Mouse (Mus musculus): Measurements from ENCODE around the gene Capzb. TPM values are rescaled to one million over a fixed set of nuclear protein-coding genes. Genes with fewer than 3 reads are reported as not detected.

Capzb gene
- polyA plus RNA-seq, 1 experiment from 2014 or later = 307 TPM

- H3K36me3 ChIP-seq (ENCODE audit: control insufficient read depth, insufficient read depth, low read length) = no peaks in the 10 kb centered on the region; the same call in none of the 2 replicates
- peak overlapping the region; percentile 16; the same call in 1 of the 2 replicates for H3K27ac ChIP-seq (replicated peaks; ENCODE audit: low read depth, low read length)
- peaks cover 37% of the 10 kb centered on the region for H3K4me1 ChIP-seq (ENCODE audit: control insufficient read depth, insufficient read depth, low read length)
- no peak overlapping the region for H3K4me2 ChIP-seq (ENCODE audit: low read depth, severe bottlenecking)
- H3K4me3 ChIP-seq (ENCODE audit: low read depth, low read length) = no peak overlapping the region
- 61% methylated on average over 8 of the region's 8 CpGs for WGBS
- H3K27me3 ChIP-seq (ENCODE audit: control insufficient read depth, insufficient read depth, low read length) = no peaks in the 10 kb centered on the region
- DNase-seq (ENCODE audit: low spot score) (no peak), ATAC-seq (ENCODE audit: insufficient number of reproducible peaks, low FRiP score, low TSS enrichment, low read depth) (no peak)
- no peaks in the 10 kb centered on the region for H3K9me3 ChIP-seq (ENCODE audit: control insufficient read depth, low read length)
- H3K9ac ChIP-seq (ENCODE audit: low read length) = no peak overlapping the region
Measured at GRCm38 (mm10) chr4:139231163-139231562, 38.5 kb downstream of the Capzb start.

- Histone ChIP-seq H3K9me3 (ENCODE audit: control insufficient read depth, low read length) (no peaks in the 10 kb centered on the region), H3K27ac (replicated peaks; ENCODE audit: low read depth, low read length) (no peak overlapping the region), H3K4me2 (ENCODE audit: low read depth, severe bottlenecking) (no peak overlapping the region), H3K4me3 (ENCODE audit: low read depth, low read length) (no peak overlapping the region), H3K27me3 (ENCODE audit: control insufficient read depth, insufficient read depth, low read length) (no peaks in the 10 kb centered on the region), H3K4me1 (ENCODE audit: control insufficient read depth, insufficient read depth, low read length) (peaks cover 37% of the 10 kb centered on the region), H3K36me3 (ENCODE audit: control insufficient read depth, insufficient read depth, low read length) (no peaks in the 10 kb centered on the region; the same call in none of the 2 replicates), H3K9ac (ENCODE audit: low read length) (no peak overlapping the region)
- ATAC-seq (ENCODE audit: insufficient number of reproducible peaks, low FRiP score, low TSS enrichment, low read depth) (no peak), DNase-seq (ENCODE audit: low spot score) (peak; percentile 61)
- 67% methylated on average over 6 of the region's 6 CpGs for WGBS
Measured at GRCm38 (mm10) chr4:139232479-139233145, 39.9 kb downstream of the Capzb start.

DNA sequence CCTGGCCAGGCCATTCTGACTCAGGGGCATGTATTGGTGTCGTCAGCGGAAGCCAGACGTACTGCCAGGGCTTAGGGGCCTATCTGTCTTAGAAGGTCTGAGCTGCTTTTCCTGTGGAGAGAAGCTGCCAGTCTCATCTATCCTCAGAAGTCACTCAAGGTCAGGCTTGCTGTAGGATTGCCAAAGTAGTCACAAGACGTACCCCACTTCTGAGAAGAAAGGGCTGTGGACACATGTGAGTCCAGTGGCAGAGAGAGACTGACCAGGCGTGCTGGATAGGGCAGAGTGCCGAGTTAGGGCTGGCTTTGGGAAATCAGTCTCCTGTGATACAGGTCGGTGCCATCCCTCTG, 40.4 kb downstream of the Capzb start:
- 94% methylated on average over 7 of the region's 7 CpGs for WGBS

DNA sequence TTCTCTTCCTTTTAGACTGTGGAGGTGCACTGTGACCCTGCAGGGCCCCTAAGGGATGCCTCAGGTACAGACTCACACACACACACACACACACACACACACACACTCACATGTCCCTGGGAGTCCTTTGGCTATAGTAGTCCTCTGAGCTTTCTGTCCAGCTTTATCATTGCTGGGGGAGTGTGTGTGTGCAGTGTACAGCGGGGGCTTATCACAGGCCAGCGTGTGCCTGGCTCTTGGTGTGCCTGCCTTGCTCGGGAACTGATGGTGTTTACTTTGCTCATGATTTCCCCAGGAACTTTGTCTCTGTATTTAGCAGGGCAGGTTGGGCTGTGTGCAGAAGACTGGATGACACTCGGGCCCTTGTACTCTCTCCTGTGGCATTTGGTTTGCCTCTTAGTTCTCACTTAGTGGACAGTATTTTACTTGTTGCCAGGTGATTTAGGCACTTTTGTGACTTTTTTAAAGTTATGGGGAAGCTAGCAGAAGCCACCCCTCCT, 41.1 kb downstream of the Capzb start:
- Histone ChIP-seq H3K27me3 (ENCODE audit: control insufficient read depth, insufficient read depth, low read length) (no peaks in the 10 kb centered on the region), H3K4me3 (ENCODE audit: low read depth, low read length) (no peak overlapping the region), H3K36me3 (ENCODE audit: control insufficient read depth, insufficient read depth, low read length) (no peaks in the 10 kb centered on the region; the same call in none of the 2 replicates), H3K9ac (ENCODE audit: low read length) (no peak overlapping the region), H3K27ac (replicated peaks; ENCODE audit: low read depth, low read length) (no peak overlapping the region), H3K9me3 (ENCODE audit: control insufficient read depth, low read length) (no peaks in the 10 kb centered on the region), H3K4me2 (ENCODE audit: low read depth, severe bottlenecking) (no peak overlapping the region), H3K4me1 (ENCODE audit: control insufficient read depth, insufficient read depth, low read length) (peaks cover 44% of the 10 kb centered on the region)
- ATAC-seq (ENCODE audit: insufficient number of reproducible peaks, low FRiP score, low TSS enrichment, low read depth) (no peak), DNase-seq (ENCODE audit: low spot score) (no peak)
- WGBS = 87% methylated on average over 4 of the region's 4 CpGs

More for the DNA sequence above, 40.4 kb downstream of the Capzb start:
- Histone ChIP-seq H3K27ac (replicated peaks; ENCODE audit: low read depth, low read length) (no peak overlapping the region), H3K4me3 (ENCODE audit: low read depth, low read length) (no peak overlapping the region), H3K4me1 (ENCODE audit: control insufficient read depth, insufficient read depth, low read length) (peaks cover 38% of the 10 kb centered on the region), H3K4me2 (ENCODE audit: low read depth, severe bottlenecking) (no peak overlapping the region), H3K36me3 (ENCODE audit: control insufficient read depth, insufficient read depth, low read length) (no peaks in the 10 kb centered on the region; the same call in none of the 2 replicates), H3K9me3 (ENCODE audit: control insufficient read depth, low read length) (no peaks in the 10 kb centered on the region), H3K9ac (ENCODE audit: low read length) (no peak overlapping the region), H3K27me3 (ENCODE audit: control insufficient read depth, insufficient read depth, low read length) (no peaks in the 10 kb centered on the region)
- no peak for DNase-seq (ENCODE audit: low spot score)
- no peak; the same call in 1 of the 2 replicates for ATAC-seq (ENCODE audit: insufficient number of reproducible peaks, low FRiP score, low TSS enrichment, low read depth)

DNA sequence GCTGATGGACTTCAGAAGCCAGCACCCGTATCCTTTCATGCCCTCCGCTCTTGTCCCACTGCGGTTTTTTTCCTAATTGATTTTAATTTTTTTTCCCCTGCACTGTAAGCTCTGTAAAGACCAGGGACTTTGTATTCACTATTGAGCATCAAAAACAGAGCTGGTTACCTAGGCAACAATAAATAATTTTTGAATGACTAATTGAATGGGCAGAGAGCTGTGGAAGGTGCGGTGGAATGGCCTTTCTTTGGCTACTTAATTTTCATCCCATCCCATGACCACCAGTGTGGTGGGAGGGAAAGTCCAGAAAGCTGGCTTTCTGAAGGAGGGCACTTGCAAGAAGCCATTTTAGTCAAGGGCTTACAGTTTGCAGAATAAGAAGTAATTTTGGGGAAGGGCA, 41.6 kb downstream of the Capzb start:
- Histone ChIP-seq H3K36me3 (ENCODE audit: control insufficient read depth, insufficient read depth, low read length) (no peaks in the 10 kb centered on the region; the same call in none of the 2 replicates), H3K9ac (ENCODE audit: low read length) (no peak overlapping the region), H3K4me3 (ENCODE audit: low read depth, low read length) (no peak overlapping the region), H3K4me2 (ENCODE audit: low read depth, severe bottlenecking) (no peak overlapping the region), H3K27ac (replicated peaks; ENCODE audit: low read depth, low read length) (no peak overlapping the region), H3K4me1 (ENCODE audit: control insufficient read depth, insufficient read depth, low read length) (peaks cover 44% of the 10 kb centered on the region), H3K27me3 (ENCODE audit: control insufficient read depth, insufficient read depth, low read length) (no peaks in the 10 kb centered on the region), H3K9me3 (ENCODE audit: control insufficient read depth, low read length) (no peaks in the 10 kb centered on the region)
- ATAC-seq (ENCODE audit: insufficient number of reproducible peaks, low FRiP score, low TSS enrichment, low read depth) (no peak), DNase-seq (ENCODE audit: low spot score) (no peak)
- 93% methylated on average over 4 of the region's 4 CpGs for WGBS

GRCm38 (mm10) chr4:139235556-139235955, 42.9 kb downstream of the Capzb start:
- 68% methylated on average over 7 of the region's 7 CpGs for WGBS
- DNase-seq (ENCODE audit: low spot score) (no peak), ATAC-seq (ENCODE audit: insufficient number of reproducible peaks, low FRiP score, low TSS enrichment, low read depth) (no peak)
- Histone ChIP-seq H3K27me3 (ENCODE audit: control insufficient read depth, insufficient read depth, low read length) (no peaks in the 10 kb centered on the region), H3K36me3 (ENCODE audit: control insufficient read depth, insufficient read depth, low read length) (peaks cover 8% of the 10 kb centered on the region), H3K9me3 (ENCODE audit: control insufficient read depth, low read length) (no peaks in the 10 kb centered on the region), H3K4me3 (ENCODE audit: low read depth, low read length) (no peak overlapping the region), H3K4me2 (ENCODE audit: low read depth, severe bottlenecking) (no peak overlapping the region), H3K27ac (replicated peaks; ENCODE audit: low read depth, low read length) (no peak overlapping the region; the same call in 1 of the 2 replicates), H3K9ac (ENCODE audit: low read length) (no peak overlapping the region), H3K4me1 (ENCODE audit: control insufficient read depth, insufficient read depth, low read length) (peaks cover 40% of the 10 kb centered on the region)

DNA sequence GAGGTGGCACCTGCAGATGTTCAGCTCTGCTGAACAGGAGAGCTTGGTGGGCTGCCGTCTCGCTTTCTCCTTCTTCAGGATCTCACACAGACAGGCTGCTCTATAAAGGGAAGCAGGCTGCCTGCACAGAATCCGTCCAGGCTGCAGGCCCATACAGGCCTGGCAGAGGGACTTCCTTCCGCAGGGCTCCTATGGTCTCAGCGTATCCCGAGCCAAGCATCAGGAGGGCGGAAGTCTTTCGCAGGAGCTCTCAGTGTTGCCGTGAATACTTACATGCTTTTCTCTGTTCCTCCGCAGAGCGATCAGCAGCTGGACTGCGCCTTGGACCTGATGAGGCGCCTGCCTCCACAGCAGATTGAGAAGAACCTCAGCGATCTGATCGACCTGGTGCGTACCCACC, 45.9 kb downstream of the Capzb start:
- DNase-seq (ENCODE audit: low spot score) = no peak
- H3K27me3 ChIP-seq (ENCODE audit: control insufficient read depth, insufficient read depth, low read length) = no peaks in the 10 kb centered on the region
- H3K4me3 ChIP-seq (ENCODE audit: low read depth, low read length) = no peak overlapping the region
- no peak overlapping the region for H3K9ac ChIP-seq (ENCODE audit: low read length)
- H3K27ac ChIP-seq (replicated peaks; ENCODE audit: low read depth, low read length) = peak overlapping the region; percentile 65; the same call in 1 of the 2 replicates
- H3K4me1 ChIP-seq (ENCODE audit: control insufficient read depth, insufficient read depth, low read length) = peaks cover 41% of the 10 kb centered on the region
- no peak overlapping the region for H3K4me2 ChIP-seq (ENCODE audit: low read depth, severe bottlenecking)
- no peak for ATAC-seq (ENCODE audit: insufficient number of reproducible peaks, low FRiP score, low TSS enrichment, low read depth)
- no peaks in the 10 kb centered on the region for H3K9me3 ChIP-seq (ENCODE audit: control insufficient read depth, low read length)
- peaks cover 12% of the 10 kb centered on the region; the same call in 1 of the 2 replicates for H3K36me3 ChIP-seq (ENCODE audit: control insufficient read depth, insufficient read depth, low read length)
- 88% methylated on average over 16 of the region's 16 CpGs for WGBS

GRCm38 (mm10) chr4:139240334-139240733, 47.6 kb downstream of the Capzb start:
- ATAC-seq (ENCODE audit: insufficient number of reproducible peaks, low FRiP score, low TSS enrichment, low read depth) (no peak), DNase-seq (ENCODE audit: low spot score) (no peak)
- 80% methylated on average over 6 of the region's 6 CpGs for WGBS
- Histone ChIP-seq H3K4me3 (ENCODE audit: low read depth, low read length) (no peak overlapping the region), H3K27ac (replicated peaks; ENCODE audit: low read depth, low read length) (no peak overlapping the region), H3K9me3 (ENCODE audit: control insufficient read depth, low read length) (no peaks in the 10 kb centered on the region), H3K4me1 (ENCODE audit: control insufficient read depth, insufficient read depth, low read length) (peaks cover 55% of the 10 kb centered on the region), H3K9ac (ENCODE audit: low read length) (no peak overlapping the region), H3K27me3 (ENCODE audit: control insufficient read depth, insufficient read depth, low read length) (no peaks in the 10 kb centered on the region), H3K4me2 (ENCODE audit: low read depth, severe bottlenecking) (no peak overlapping the region), H3K36me3 (ENCODE audit: control insufficient read depth, insufficient read depth, low read length) (peaks cover 12% of the 10 kb centered on the region; the same call in 1 of the 2 replicates)

Measured in limb, embryonic 11.5 days (tissue).